Mouse (Mus musculus) cerebral cortex, adult 2 months (tissue): ENCODE data around the gene Bicra.

Source experiments
- WGBS: fragments of 180-500 bp; shearing (Covaris S2); methylation state at CpG from one replicate; pipeline ENCODE4 v1.1.7; 2018; 5-methylcytosine and 5-hydroxymethylcytosine counted together

Gene Bicra

DNA sequence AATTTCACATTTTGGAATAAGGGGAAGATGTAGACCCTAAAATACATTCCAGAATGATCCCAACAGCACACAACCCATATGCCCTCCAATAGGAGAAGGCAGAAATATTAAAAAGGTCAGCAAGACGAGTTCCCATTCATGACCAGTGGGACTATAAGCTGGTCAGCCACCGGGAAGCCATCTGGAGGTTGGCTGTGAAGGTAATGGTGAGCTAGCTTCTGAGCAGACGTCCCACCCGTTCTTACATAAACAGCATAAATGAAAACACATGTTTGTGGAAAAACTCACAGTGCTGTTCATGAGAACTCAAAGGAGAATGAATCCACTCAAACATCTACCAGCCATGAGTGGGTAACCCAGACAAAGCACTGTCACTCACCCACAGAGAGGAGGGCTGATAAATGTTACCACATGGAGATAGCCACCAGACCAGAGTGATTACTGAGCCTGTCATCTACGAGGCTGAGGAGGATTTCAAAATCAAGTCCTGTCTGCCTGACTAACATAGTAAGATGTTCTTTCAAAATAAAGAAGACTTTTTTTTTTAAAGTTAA, 33.9 kb downstream of the Bicra start:
- 63% methylated on average over 5 of the region's 5 CpGs for WGBS

DNA sequence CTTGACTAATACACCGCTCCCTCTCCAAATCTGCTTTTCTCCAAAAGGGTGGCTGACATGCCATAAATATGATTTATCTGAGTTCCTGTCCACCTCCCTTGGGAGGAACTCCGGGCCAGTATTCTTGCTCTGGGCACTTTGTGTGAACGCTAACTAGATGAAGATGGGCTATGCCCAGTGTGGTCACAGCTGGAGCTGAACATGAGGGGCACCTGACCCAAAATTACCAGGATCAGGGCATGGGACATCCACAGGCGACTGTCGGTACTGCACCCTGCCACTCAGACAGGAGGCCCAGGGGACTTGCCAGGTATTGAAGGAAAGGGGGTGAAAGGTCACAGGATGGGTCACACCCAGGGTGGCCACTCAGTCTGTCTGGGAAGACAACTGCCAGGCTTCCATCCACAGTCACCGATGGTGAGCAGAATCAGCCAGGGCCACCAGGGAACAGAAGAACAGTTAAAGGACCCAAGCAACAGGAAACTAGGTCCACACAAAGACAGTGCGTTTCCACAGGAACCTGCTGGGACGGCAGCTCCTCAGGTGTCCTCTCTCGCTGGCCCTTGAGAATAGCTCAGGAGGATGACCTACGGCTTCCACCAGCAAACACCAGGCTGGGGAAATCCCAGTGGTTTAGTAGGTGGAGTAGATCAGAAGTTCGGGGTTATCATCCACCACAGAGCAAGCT, 35.0 kb downstream of the Bicra start:
- 74% methylated on average over 11 of the region's 11 CpGs for WGBS

DNA sequence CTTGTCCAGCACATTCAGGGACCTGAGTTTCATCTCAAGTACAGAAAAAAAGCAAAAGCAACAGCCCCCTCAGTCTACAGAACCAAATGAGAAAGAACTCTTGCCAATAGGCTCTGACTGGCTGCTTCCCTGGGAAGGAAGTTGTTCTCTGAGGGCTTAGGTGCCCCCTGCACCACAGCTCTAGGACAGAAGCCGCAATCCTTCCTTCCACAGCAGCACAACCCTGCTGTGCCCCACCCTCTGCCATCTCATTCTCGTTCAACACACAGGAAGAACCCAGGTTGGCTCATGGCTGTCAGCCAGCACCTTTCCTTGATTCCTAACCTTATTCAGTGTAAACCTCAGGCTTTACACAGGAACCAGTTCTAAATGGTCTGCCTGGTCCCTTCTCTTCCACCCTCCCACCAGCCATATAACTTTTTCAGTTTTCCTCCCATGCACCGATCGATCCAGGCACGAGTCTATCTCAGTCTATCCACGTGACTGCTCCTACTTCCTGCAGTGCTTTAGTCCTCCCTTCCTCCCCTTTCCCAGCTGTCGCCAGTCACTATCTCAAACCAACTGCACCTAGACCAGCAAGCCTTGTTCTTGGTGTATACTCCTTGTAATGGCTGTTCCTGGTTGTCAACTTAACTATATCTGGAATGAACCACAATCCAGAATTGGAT, 36.2 kb downstream of the Bicra start:
- WGBS, result 40% methylated on average over 7 of the region's 7 CpGs

DNA sequence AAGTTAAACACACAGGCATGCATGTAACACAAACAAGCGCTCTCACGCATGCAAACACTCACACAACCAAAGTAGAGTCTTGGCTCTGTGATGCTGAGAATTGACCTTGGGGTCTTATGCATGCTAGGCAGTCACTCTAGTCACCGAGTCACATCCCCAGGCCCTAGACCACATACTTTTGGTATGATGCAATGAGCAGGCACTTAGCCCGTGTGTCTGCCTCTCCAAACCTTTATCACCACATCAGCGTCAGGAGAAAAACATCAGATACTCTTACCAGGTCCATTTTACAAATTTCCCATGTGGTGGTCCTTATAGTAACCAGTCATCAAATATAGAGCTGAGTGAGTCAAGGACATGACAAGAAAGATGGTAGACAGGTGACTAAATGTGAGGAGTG, 37.1 kb downstream of the Bicra start:
- WGBS, result 94% methylated on average over 5 of the region's 5 CpGs

DNA sequence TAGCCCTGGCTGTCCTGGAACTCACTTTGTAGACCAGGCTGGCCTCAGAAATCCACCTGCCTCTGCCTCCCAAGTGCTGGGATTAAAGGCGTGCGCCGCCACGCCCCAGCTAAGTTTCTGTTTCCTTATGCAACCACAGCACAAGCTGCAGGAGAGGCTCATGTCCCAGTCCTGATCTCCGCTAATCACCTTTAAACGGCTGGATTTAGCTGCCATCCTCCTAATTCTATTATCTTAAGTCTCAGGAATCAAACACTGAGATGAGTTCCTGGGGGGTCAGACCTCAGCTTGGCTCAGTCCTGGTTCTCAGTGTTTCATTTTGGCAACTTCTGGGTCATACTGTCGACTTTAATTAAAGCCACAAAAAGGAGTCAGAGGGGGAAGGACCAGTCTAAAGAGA, 38.1 kb downstream of the Bicra start:
- WGBS, result 87% methylated on average over 7 of the region's 7 CpGs

- WGBS, result 62% methylated on average over 3 of the region's 3 CpGs
These were observed 42.7 kb downstream of the Bicra start for GRCm38 (mm10) chr7:16005020-16005419.

- 41% methylated on average over 12 of the region's 12 CpGs for WGBS
These were observed 43.4 kb downstream of the Bicra start for GRCm38 (mm10) chr7:16004177-16004856.

GRCm38 (mm10) chr7:16003032-16003431, 44.7 kb downstream of the Bicra start:
- 39% methylated on average over 4 of the region's 4 CpGs for WGBS

DNA sequence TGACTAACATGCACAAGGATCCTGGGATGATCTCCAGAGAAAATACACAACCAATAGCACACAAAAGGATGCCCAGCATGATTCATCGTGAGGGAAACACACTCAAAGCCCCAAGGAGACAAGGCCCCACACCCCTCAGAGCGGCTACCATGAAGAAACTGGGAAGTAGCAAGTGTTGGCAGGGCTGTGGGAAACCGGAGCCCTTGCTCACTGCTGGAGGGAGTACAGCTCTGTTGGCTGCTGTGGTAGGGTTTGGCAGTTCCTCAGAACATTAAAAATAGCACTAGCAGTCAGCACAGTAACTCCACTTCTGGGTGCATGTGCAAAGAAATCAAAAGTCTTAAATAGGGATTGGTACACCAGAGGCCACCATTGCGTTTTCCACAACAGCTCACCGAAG, 45.5 kb downstream of the Bicra start:
- WGBS, result 12% methylated on average over 5 of the region's 5 CpGs

GRCm38 (mm10) chr7:16001691-16002090, 46.0 kb downstream of the Bicra start:
- WGBS, result 86% methylated on average over 1 of the region's 1 CpGs

DNA sequence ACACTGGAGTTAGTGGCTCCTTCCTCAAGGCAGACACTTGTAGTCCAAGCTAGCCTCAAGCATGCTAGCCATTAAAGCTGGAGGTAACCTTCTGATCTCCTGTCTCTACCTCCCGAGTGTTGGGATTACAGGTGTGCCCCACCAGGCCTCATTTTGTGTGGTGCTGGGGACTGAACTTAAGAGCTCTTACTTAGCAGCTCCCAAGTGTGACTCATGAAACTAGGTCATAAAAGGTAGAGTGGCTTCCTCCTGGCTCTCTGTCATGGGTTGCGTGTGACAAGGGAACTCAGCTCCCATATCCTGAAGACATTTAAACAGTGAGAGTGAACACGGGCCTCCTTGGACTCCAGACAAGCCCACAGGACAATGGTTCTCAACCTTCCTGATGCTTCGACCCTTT, 53.9 kb downstream of the Bicra start:
- WGBS, result 91% methylated on average over 4 of the region's 4 CpGs

- WGBS, result 79% methylated on average over 3 of the region's 3 CpGs
These were observed 54.6 kb downstream of the Bicra start for GRCm38 (mm10) chr7:15993152-15993551.

- 84% methylated on average over 3 of the region's 3 CpGs for WGBS
These were observed 56.0 kb downstream of the Bicra start for GRCm38 (mm10) chr7:15991764-15992163.

- 69% methylated on average over 16 of the region's 16 CpGs for WGBS
These were observed 59.9 kb downstream of the Bicra start for GRCm38 (mm10) chr7:15987661-15988356.

GRCm38 (mm10) chr7:15982729-15983407, 64.9 kb downstream of the Bicra start:
- WGBS, result 19% methylated on average over 4 of the region's 4 CpGs

DNA sequence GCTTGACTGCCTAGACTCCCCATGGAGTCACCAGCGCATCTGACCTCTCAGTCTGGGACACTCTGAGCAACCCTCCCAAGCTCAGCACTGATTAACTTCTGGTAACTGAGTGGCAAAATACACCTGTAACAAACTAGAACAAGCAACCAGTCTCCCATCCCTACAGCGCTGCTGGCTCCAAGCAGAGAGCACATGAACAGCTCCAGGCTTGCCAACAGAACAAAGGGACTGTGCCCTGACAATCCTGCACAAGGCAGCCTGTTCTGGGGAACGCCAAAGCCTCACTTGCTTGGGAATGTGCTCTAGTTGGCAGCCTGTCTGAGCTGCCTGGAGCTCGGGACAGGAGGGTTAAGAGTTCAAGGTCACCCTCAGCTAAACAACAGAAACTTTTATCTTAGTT, 66.2 kb downstream of the Bicra start:
- 60% methylated on average over 4 of the region's 4 CpGs for WGBS

- WGBS, result 29% methylated on average over 8 of the region's 8 CpGs
These were observed 67.5 kb downstream of the Bicra start for GRCm38 (mm10) chr7:15980246-15980645.

DNA sequence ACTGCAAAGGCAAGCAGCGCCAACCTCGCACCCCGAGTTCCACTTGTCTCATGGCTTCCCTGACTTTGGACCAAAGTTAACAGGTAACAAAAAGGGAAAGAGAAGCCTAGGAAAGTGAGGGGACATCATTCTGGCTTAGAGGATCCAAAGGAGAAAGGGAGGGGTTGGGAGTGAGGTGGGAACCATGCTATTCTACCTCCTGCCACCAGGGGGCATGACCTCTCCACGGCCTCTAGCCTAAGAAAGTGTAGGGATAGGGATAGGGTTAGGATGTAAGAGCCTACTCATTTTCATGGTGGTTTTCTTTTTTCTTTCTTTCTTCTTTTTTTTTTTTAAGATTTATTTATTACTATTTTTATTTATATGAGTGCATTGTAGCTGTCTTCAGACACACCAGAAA, 71.8 kb downstream of the Bicra start:
- 82% methylated on average over 4 of the region's 4 CpGs for WGBS

GRCm38 (mm10) chr7:15975451-15975850, 72.3 kb downstream of the Bicra start:
- 92% methylated on average over 10 of the region's 10 CpGs for WGBS

DNA sequence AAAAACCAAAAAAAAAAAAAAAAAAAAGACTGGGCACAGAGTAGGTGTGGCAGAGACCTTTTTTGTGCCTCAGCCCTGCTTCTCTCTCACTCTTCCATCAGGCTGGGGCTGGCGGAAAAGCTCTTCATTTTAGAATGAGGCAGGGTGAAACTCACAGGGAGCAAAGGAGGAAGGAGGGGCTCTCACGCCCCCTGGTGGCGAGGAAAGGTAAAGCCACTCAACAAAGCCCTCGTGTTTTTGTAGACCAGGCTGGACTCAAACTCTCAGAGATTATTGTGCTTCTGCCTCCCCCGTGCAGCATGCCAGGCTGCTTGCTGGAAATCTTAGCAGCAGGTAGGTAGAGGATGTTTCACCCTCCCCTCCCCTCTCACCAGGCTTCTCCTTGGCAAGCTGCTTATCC, 73.0 kb downstream of the Bicra start:
- WGBS, result 33% methylated on average over 5 of the region's 5 CpGs

- WGBS, result 70% methylated on average over 25 of the region's 25 CpGs
These were observed 75.5 kb downstream of the Bicra start for GRCm38 (mm10) chr7:15972247-15972646.
